Mouse (Mus musculus): ENCODE data around the gene Flt1. TPM values are rescaled to one million over a fixed set of nuclear protein-coding genes. Genes with fewer than 3 reads are reported as not detected.

Flt1 gene
- total and polyA plus RNA-seq, 3 experiments, result 0.03 to 0.08 TPM; not detected in 1

- H3K27ac ChIP-seq (ENCODE audit: control insufficient read depth, low read depth, low read length), result no peak overlapping the region
- TF ChIP-seq USF2 (IDR thresholded peaks at IDR 0.05; ENCODE audit: borderline replicate concordance in 1 of 2, insufficient read depth in 1 of 2, low read depth in 1 of 2, low read length in 2 of 2) (no peak), ETS1 (IDR thresholded peaks at IDR 0.05; ENCODE audit: low read depth, low read length) (no peak)
- H3K27me3 ChIP-seq (ENCODE audit: control insufficient read depth in 1 of 2, insufficient read depth in 2 of 2, low read length in 2 of 2), result no peaks in the 10 kb centered on the region
- no peaks in the 10 kb centered on the region for H3K4me1 ChIP-seq (ENCODE audit: control insufficient read depth in 1 of 2, insufficient read depth in 2 of 2, low read length in 2 of 2)
- H3K9ac ChIP-seq (ENCODE audit: control insufficient read depth, low read depth, low read length, poor library complexity, severe bottlenecking), result no peak overlapping the region
- no peaks in the 10 kb centered on the region for H3K79me2 ChIP-seq (ENCODE audit: control insufficient read depth, insufficient read depth, low read length, poor library complexity)
- H3K36me3 ChIP-seq (ENCODE audit: control insufficient read depth in 1 of 2, insufficient read depth in 2 of 2, low read length in 2 of 2), result no peaks in the 10 kb centered on the region
- H3K9me3 ChIP-seq (replicated peaks; ENCODE audit: insufficient read depth, low read length), result no peaks in the 10 kb centered on the region
- no peak overlapping the region for H3K4me3 ChIP-seq (ENCODE audit: control insufficient read depth in 1 of 2, insufficient read depth in 1 of 2, low read depth in 2 of 2, low read length in 2 of 2)
- DNase-seq (ENCODE audit: low read depth, low spot score), result no peak
Measured at GRCm38 (mm10) chr5:147632716-147633115, 93.1 kb downstream of the Flt1 start.

GRCm38 (mm10) chr5:147630426-147631290 lies 95.2 kb downstream of the Flt1 start:
- H3K27ac ChIP-seq (ENCODE audit: control insufficient read depth, low read depth, low read length), result no peak overlapping the region

GRCm38 (mm10) chr5:147626944-147627343 lies 98.9 kb downstream of the Flt1 start:
- H3K9ac ChIP-seq (ENCODE audit: control insufficient read depth, low read depth, low read length, poor library complexity, severe bottlenecking), result no peak overlapping the region
- no peak for TF ChIP-seq MAFK (IDR thresholded peaks at IDR 0.05; ENCODE audit: borderline replicate concordance, low read depth, low read length)
- TF ChIP-seq MAX (IDR thresholded peaks at IDR 0.05; ENCODE audit: low read length), result no peak
- no peak for TF ChIP-seq ETS1 (IDR thresholded peaks at IDR 0.05; ENCODE audit: low read depth, low read length)
- TF ChIP-seq ZKSCAN1 (IDR thresholded peaks at IDR 0.05; ENCODE audit: low read depth, low read length), result no peak
- no peak for TF ChIP-seq NELFE (IDR thresholded peaks at IDR 0.05; ENCODE audit: low read depth, low read length)
- no peak for TF ChIP-seq GABPA (IDR thresholded peaks at IDR 0.05; ENCODE audit: low read depth, low read length)
- no peak for TF ChIP-seq MEF2A (IDR thresholded peaks at IDR 0.05; ENCODE audit: extremely low read depth, insufficient replicate concordance, low read depth, low read length, poor library complexity, severe bottlenecking)
- TF ChIP-seq MYB (IDR thresholded peaks at IDR 0.05; ENCODE audit: low read depth, low read length), result no peak
- TF ChIP-seq JUND (IDR thresholded peaks at IDR 0.05; ENCODE audit: low read depth, low read length), result no peak
- TF ChIP-seq BHLHE40 (IDR thresholded peaks at IDR 0.05; ENCODE audit: borderline replicate concordance, low read depth, low read length), result no peak
- no peak for TF ChIP-seq E2F4 (IDR thresholded peaks at IDR 0.05; ENCODE audit: borderline replicate concordance, low read depth, low read length)
- DNase-seq (ENCODE audit: low read depth, low spot score), result no peak

More at GRCm38 (mm10) chr5:147630426-147631290, 95.2 kb downstream of the Flt1 start:
- Histone ChIP-seq H3K4me1 (ENCODE audit: control insufficient read depth in 1 of 2, insufficient read depth in 2 of 2, low read length in 2 of 2) (no peaks in the 10 kb centered on the region), H3K9me3 (replicated peaks; ENCODE audit: insufficient read depth, low read length) (no peaks in the 10 kb centered on the region), H3K4me3 (ENCODE audit: control insufficient read depth in 1 of 2, insufficient read depth in 1 of 2, low read depth in 2 of 2, low read length in 2 of 2) (no peak overlapping the region), H3K9ac (ENCODE audit: control insufficient read depth, low read depth, low read length, poor library complexity, severe bottlenecking) (no peak overlapping the region), H3K79me2 (ENCODE audit: control insufficient read depth, insufficient read depth, low read length, poor library complexity) (no peaks in the 10 kb centered on the region), H3K36me3 (ENCODE audit: control insufficient read depth in 1 of 2, insufficient read depth in 2 of 2, low read length in 2 of 2) (no peaks in the 10 kb centered on the region), H3K27me3 (ENCODE audit: control insufficient read depth in 1 of 2, insufficient read depth in 2 of 2, low read length in 2 of 2) (no peaks in the 10 kb centered on the region)
- no peak for DNase-seq (ENCODE audit: low read depth, low spot score)
- TF ChIP-seq MYB (IDR thresholded peaks at IDR 0.05; ENCODE audit: low read depth, low read length) (no peak), ZKSCAN1 (IDR thresholded peaks at IDR 0.05; ENCODE audit: low read depth, low read length) (no peak), E2F4 (IDR thresholded peaks at IDR 0.05; ENCODE audit: borderline replicate concordance, low read depth, low read length) (no peak), CTCF (IDR thresholded peaks at IDR 0.05 in 2 of 3, conservative IDR thresholded peaks at IDR 0.05 in 1 of 3; ENCODE audit: control insufficient read depth in 1 of 3, insufficient read depth in 1 of 3, low read depth in 2 of 3, low read length in 3 of 3, poor library complexity in 1 of 3, severe bottlenecking in 1 of 3) (no peak)

More at GRCm38 (mm10) chr5:147626944-147627343, 98.9 kb downstream of the Flt1 start:
- no peaks in the 10 kb centered on the region for H3K27me3 ChIP-seq (ENCODE audit: control insufficient read depth in 1 of 2, insufficient read depth in 2 of 2, low read length in 2 of 2)
- no peaks in the 10 kb centered on the region for H3K36me3 ChIP-seq (ENCODE audit: control insufficient read depth in 1 of 2, insufficient read depth in 2 of 2, low read length in 2 of 2)
- H3K9me3 ChIP-seq (replicated peaks; ENCODE audit: insufficient read depth, low read length), result no peaks in the 10 kb centered on the region
- H3K79me2 ChIP-seq (ENCODE audit: control insufficient read depth, insufficient read depth, low read length, poor library complexity), result no peaks in the 10 kb centered on the region
- no peak overlapping the region for H3K27ac ChIP-seq (ENCODE audit: control insufficient read depth, low read depth, low read length)
- no peaks in the 10 kb centered on the region for H3K4me1 ChIP-seq (ENCODE audit: control insufficient read depth in 1 of 2, insufficient read depth in 2 of 2, low read length in 2 of 2)
- no peak overlapping the region for H3K4me3 ChIP-seq (ENCODE audit: control insufficient read depth in 1 of 2, insufficient read depth in 1 of 2, low read depth in 2 of 2, low read length in 2 of 2)

Data from MEL (cell line).